Mouse (Mus musculus) ES-E14 (cell line): ENCODE results near the gene Ctss.

Source experiments
- CHD2 ChIP-seq: IDR thresholded peaks from 2 replicates; pipeline ENCODE4 v1.6.1; 2014; ENCODE audit warnings: mild to moderate bottlenecking, low read depth, low read length, inconsistent platforms
- MAFK ChIP-seq: IDR thresholded peaks from 2 replicates; pipeline ENCODE4 v1.6.1; 2014; ENCODE audit warnings: mild to moderate bottlenecking, low read depth, low read length, inconsistent platforms; ENCODE audit not compliant: insufficient read depth
- ZC3H11A ChIP-seq: IDR thresholded peaks from 2 replicates; pipeline ENCODE4 v1.6.1; 2012; ENCODE audit warnings: low read depth, mild to moderate bottlenecking, inconsistent platforms, low read length, borderline replicate concordance
- ZNF384 ChIP-seq: IDR thresholded peaks from 2 replicates; pipeline ENCODE4 v1.6.1; 2012; ENCODE audit warnings: low read depth, low read length, inconsistent platforms

- TF ChIP-seq ZC3H11A (no peak), MAFK (no peak), ZNF384 (no peak), CHD2 (no peak)
Measured at GRCm38 (mm10) chr3:95529814-95530213, 3.2 kb downstream of the Ctss start.
